Mouse (Mus musculus) embryonic fibroblast, embryonic 13.5 days (primary cell): ENCODE results near the gene Spp2.

Experiments
- CTCF ChIP-seq: IDR thresholded peaks from 2 replicates; pipeline ENCODE4 v1.5.1; 2011; ENCODE audit warnings: mild to moderate bottlenecking, control low read depth, low read length, moderate library complexity, borderline replicate concordance; ENCODE audit not compliant: insufficient read depth
- POLR2A ChIP-seq: IDR thresholded peaks from 2 replicates; pipeline ENCODE4 v1.6.1; 2011; ENCODE audit warnings: low read depth, mild to moderate bottlenecking, control low read depth, low read length, moderate library complexity

DNA sequence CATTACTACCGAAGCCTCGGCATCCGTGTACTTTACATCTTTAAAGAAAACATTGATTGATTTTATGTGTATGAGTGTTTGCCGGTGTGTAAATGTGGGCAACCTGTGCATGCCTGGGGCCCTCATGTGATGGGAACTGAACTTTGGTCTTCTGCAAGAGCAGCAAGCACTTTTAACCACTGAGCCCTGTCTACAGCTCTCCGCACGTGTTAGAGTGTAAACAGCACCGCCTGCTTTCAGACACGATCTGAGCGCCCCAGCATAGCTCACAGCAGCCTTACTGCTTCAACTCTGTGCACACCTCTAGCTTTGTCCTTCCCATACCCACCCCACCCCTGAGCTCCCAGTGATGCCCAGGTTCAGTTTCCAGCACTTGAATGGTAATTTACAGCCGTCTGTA is 15.3 kb downstream of the Spp2 start:
- TF ChIP-seq POLR2A: no peak
- no peak for TF ChIP-seq CTCF
